Mouse (Mus musculus): Measurements from ENCODE around the gene Ppy.

Ppy gene

GRCm38 (mm10) chr11:102101219-102101618 lies at the start of gene Ppy:
TSS of gene Ppy (minus strand) at chr11:102101319.
- ChIA-PET CTCF (interaction anchor here in 3 of 4 experiments (1.0 to 2.3 kb wide), 8 partner anchors 10 to 147 kb away, joined by 3 to 13 read pairs (median 4); partner anchors contain the start of genes BC030867 (in 1 of the 3) and Tmem101 (in 1 of the 3)), POLR2A (interaction anchor here in 3 of 4 experiments (0.5 to 1.8 kb wide), 4 partner anchors 33 to 128 kb away, joined by 3 to 8 read pairs (median 5); partner anchors contain the start of gene Hdac5 (in 1 of the 3))

DNA sequence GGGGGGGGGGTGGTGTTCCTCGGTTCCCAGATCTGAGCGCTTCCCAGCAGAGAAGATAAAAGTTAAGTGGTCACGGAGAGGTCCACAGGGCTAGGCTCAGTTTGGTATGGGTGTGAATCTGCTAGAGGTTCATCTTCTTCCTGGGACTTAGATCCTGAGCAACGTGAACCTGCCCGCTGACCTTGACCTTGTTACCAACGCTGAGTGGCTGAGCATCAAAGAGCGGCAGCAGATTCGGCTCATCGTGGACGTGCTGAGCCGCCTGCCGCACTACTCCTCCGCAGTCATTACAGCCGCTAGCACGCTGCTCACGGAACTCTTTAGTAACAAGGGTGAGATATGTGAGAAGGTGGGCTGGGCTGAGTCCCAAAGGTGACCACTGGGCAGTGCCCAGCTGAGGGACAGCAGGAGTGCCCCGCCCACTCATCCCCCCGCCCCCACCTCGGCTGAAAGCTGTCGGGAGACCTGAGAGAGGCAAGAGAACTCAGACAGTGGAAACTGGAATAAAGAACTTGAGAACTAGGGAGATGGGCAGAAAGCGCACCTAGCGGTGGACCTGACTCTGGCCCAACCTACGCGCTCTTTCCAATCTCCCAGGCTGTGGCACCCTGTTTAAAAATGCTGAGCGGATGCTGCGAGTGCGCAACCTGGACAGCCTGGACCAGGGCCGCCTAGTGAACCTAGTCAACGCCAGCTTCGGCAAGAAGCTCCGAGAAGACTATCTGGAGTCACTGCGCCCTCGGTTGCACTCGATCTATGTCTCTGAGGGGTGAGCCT lies 46.3 kb upstream of the Ppy start:
- POLR2A ChIA-PET: interaction anchor here (0.6 to 1.8 kb wide), 13 partner anchors 9 to 1083 kb away, joined by 3 to 8 read pairs (median 3); partner anchors contain the start of gene Tmem101 (in 2 of the 4)
- CTCF ChIA-PET: interaction anchor here (0.5 to 2.2 kb wide), 23 partner anchors 9 to 819 kb away, joined by 3 to 9 read pairs (median 4); partner anchors contain the start of genes Tmem101 (in 2 of the 4), BC030867 (in 1 of the 4), Dusp3 (in 1 of the 4) and Tmub2 (in 1 of the 4)

DNA sequence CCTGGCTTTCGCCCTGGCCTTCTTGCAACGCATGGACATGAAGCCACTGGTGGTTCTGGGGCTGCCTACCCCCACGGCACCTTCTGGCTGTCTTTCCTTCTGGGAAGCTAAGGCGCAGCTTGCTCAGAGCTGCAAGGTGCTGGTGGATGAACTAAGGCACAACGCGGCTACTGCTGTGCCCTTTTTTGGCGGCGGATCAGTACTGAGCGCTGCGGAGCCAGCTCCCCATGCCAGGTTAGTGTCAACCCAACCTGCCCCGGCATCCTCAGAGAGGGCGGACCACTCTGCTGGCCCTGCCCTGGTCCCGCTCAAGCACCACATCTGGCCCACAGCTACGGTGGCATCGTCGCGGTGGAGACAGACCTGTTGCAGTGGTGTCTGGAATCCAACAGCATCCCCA lies 45.4 kb upstream of the Ppy start:
- CTCF ChIA-PET: interaction anchor here in 3 of 4 experiments (0.5 to 1.3 kb wide), 9 partner anchors 8 to 219 kb away, joined by 3 to 5 read pairs (median 3); partner anchors contain the start of gene Tmem101 (in 2 of the 3)
- POLR2A ChIA-PET: interaction anchor here in 3 of 4 experiments (0.6 to 1.4 kb wide), 10 partner anchors 8 to 164 kb away, joined by 3 to 6 read pairs (median 3); partner anchors contain the start of genes Hdac5 (in 1 of the 3), Tmem101 (in 1 of the 3) and Tmub2 (in 1 of the 3)

DNA sequence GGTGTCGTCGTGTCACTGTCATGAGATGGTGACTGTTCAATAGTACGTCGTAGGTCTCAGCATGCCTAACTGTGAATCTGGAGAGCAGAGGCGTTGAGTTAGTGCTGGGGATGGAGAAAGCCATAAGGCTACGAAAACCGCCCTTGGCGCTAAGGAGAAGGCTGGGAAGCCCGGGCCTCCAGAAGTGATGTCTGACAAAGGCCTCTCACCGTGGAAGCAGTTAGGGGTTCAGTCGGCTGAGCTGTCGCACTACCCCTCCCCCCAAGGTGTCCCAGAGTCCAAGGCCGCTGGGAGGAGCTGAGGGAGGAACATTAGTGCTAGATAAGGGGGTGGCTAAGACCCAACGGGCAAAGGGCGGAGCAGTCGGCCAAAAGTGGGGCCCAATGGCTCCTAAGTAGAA lies 44.9 kb upstream of the Ppy start:
- POLR2A ChIA-PET: interaction anchor here in 2 of 4 experiments (0.6 to 1.4 kb wide), 9 partner anchors 9 to 165 kb away, joined by 3 to 6 read pairs (median 3); partner anchors contain the start of genes Hdac5 (in 1 of the 2), Tmem101 (in 1 of the 2) and Tmub2 (in 1 of the 2)
- CTCF ChIA-PET: interaction anchor here in 3 of 4 experiments (1.0 to 1.3 kb wide), 6 partner anchors 8 to 101 kb away, joined by 3 to 5 read pairs (median 3); partner anchors contain the start of gene Tmem101 (in 2 of the 3)

DNA sequence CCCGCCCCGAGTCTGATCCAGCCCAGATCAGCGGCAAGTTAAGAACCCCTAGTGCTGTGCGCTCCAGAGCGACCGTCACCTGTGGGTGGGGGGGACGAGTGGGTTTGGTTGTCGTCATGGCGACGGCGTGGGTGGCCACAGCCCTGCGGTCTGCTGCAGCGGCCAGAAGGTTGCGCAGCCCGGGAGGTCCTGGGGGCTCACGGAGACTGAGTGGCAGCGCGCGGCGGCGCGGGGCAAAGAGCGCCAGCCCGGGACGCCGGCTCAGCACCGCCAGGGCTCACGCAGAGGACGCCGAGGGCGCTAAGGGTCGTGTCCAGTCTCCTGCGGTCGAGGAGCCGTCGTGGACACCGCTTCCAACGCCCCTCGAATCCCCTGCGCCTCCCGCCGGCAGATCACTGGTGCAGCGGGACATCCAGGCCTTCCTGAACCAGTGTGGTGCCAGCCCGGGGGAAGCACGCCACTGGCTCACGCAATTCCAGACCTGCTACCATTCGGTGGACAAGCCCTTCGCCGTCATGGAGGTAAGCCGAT lies 44.4 kb upstream of the Ppy start, which contains the start of gene Nags:
TSS of gene Nags (plus strand) at position 43 of the 531 bp plus-strand sequence.
- POLR2A ChIA-PET: interaction anchor here in 2 of 4 experiments (0.9 to 1.4 kb wide), 3 partner anchors 9 to 122 kb away, joined by 3 read pairs; no protein-coding TSS in a partner anchor
- CTCF ChIA-PET: interaction anchor here (0.5 to 1.3 kb wide), 6 partner anchors 11 to 139 kb away, joined by 3 to 4 read pairs (median 3); partner anchors contain the start of gene Tmem101 (in 2 of the 4)

DNA sequence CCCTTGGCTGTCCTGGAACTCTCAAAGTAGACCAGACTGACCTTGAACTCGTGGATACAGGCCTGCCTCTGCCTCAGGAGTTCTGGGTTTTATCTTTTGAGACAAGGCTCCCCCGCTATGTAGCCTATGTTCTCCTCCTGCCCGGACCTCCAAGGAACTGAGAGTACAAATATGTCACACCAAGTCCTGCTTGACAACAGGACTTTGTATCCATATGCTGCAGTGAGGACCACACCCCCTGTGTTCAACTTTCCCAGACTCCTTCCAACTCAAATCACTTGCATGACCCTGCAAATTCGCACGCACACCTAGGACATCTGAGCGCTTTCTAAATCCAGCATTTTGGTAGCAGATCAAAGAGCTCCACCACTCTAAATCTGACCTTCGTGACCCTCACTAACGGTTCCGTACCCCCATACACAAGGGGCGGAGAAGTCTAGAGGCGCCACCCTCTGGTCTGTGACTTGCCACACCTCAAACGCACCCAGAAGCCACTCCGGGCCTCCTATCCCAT lies 43.9 kb upstream of the Ppy start:
- POLR2A ChIA-PET: interaction anchor here in 1 of 4 experiments (1.4 kb wide), 1 partner anchor 123 kb away, joined by 3 read pairs; no protein-coding TSS in a partner anchor
- CTCF ChIA-PET: interaction anchor here in 2 of 4 experiments (0.5 to 0.6 kb wide), 3 partner anchors 46 to 139 kb away, joined by 3 read pairs; no protein-coding TSS in a partner anchor

DNA sequence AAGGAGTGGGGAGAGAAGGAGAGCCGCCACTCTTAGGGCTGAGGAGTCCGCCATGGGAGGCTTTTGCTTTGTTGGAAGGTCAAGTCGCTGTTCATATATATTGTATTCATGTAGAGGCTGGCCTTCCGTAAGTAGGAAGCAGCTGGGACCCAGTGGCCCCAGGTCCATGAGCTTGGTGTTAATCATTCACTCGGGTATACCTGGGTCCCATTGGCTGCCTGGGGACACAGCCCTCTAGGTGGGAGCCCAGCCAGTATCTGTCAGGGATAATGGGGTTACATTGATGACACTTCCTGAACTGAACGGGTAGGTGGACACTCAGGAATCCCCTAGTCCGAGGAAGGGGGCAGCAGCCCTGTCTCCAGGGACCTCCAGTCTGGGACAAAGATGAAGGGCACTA lies 41.2 kb upstream of the Ppy start:
- ChIA-PET POLR2A (interaction anchor here in 3 of 4 experiments (0.6 to 2.0 kb wide), 10 partner anchors 8 to 268 kb away, joined by 3 to 10 read pairs (median 4); partner anchors contain the start of genes BC030867 (in 1 of the 3) and Cfap97d1 (in 1 of the 3)), CTCF (interaction anchor here in 3 of 4 experiments (0.5 to 1.9 kb wide), 13 partner anchors 8 to 499 kb away, joined by 3 to 9 read pairs (median 3); partner anchors contain the start of gene Sost (in 1 of the 3))

DNA sequence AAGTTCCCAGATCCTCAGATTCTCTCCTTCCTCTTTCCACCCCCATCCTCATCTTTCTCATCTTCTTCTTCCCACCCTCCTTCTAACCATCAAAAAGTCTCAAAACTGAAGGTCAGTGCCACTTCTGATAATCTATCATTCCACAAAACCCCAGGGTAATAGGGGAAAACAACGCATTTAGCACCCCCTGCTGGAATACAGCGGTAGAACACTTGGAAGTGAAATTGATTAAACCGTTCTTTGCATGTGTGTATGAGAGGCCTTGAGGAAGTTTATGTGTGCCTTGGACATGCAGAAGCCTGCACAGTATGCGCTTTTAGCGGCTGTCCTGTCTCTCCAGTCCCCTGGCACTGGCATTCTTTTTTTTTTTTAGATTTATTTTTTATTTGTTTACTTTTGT lies 39.4 kb upstream of the Ppy start:
- ChIA-PET POLR2A (interaction anchor here in 1 of 4 experiments (0.8 to 1.1 kb wide), 3 partner anchors 15 to 23 kb away, joined by 3 to 5 read pairs (median 3); partner anchors contain the start of gene Tmem101), CTCF (interaction anchor here (0.7 to 1.4 kb wide), 6 partner anchors 14 to 166 kb away, joined by 3 to 5 read pairs (median 3); partner anchors contain the start of gene Tmem101 (in 1 of the 4))

- CTCF ChIA-PET: interaction anchor here (0.5 to 2.5 kb wide), 52 partner anchors 8 to 475 kb away, joined by 3 to 13 read pairs (median 4); partner anchors contain the start of genes BC030867 (in 1 of the 4), Cfap97d1 (in 1 of the 4), Fam171a2 (in 1 of the 4) and Ppy (in 1 of the 4)
- POLR2A ChIA-PET: interaction anchor here in 2 of 4 experiments (0.6 to 2.2 kb wide), 9 partner anchors 10 to 328 kb away, joined by 3 to 8 read pairs (median 4); partner anchors contain the start of genes Asb16 (in 1 of the 2), BC030867 (in 1 of the 2), Hdac5 (in 1 of the 2) and Ppy (in 1 of the 2)
These were observed 37.3 kb upstream of the Ppy start for GRCm38 (mm10) chr11:102138447-102138740.

DNA sequence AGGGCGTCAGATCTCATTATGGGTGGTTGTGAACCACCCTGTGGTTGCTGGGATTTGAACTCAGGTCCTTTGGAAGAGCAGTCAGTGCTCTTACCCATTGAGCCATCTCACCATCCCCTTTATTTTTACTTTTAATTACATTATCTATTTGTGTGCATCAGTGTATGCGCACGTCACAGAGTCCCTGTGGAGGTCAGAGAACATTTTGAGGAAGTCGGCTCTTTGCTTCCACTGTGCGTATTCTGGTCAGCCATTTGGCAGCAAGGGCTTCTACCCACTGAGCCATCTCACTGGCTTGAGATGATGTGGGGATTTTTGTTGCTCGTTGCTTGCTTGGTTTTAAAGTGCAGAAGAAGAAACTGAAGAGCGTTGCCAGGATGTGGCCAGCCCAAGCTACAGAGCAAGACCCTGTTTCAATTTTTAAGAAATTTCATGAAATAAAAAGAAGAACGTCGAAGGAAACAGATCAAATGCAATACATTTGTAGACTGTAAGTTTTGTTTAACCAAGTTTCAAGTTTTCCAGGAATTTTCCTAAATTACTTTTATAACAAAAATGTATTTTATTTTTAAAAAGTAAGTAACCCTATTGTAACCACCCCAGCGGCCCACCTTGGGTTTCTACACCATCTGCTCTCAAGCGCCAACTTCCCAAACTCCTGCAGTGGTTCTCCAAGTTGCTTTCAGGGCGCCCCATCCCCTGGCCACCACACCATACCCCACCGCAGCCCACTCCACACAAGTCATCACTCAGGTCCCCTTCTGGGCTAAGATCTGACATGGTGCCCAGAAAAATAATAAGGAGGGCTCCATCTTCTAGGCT lies 36.7 kb upstream of the Ppy start:
- POLR2A ChIA-PET: interaction anchor here in 2 of 4 experiments (0.6 to 2.2 kb wide), 10 partner anchors 11 to 329 kb away, joined by 3 to 8 read pairs (median 4); partner anchors contain the start of genes Asb16 (in 1 of the 2), BC030867 (in 1 of the 2), Dusp3 (in 1 of the 2) and Hdac5 (in 1 of the 2)
- CTCF ChIA-PET: interaction anchor here (0.6 to 2.5 kb wide), 51 partner anchors 9 to 555 kb away, joined by 3 to 13 read pairs (median 3); partner anchors contain the start of genes BC030867 (in 2 of the 4), Cfap97d1 (in 1 of the 4), Fam171a2 (in 1 of the 4) and Ppy (in 1 of the 4)

DNA sequence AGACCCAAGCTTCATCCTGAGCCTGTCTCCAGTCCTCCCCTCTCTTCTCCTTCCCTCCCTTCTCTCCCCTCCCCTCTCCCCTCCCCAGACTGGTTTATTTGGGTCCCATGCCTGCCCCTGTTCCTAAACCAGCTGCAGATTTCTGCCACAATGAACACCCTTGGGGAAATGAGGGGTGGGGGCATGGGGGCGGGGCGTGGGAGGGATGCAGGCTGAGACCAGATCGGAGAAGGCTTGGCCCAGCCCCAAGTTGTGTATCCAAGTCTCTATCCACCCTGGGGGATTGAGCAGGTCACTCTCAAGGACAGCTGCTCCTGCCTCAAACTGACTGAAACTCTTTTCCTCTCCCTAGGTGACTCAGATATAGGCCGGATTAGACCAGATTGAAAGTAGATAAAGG lies 33.4 kb upstream of the Ppy start:
- ChIA-PET CTCF (interaction anchor here (0.5 to 1.9 kb wide), 49 partner anchors 8 to 1852 kb away, joined by 3 to 13 read pairs (median 4); partner anchors contain the start of genes BC030867 (in 2 of the 4), Tmem101 (in 2 of the 4), Ppy (in 1 of the 4) and Pyy (in 1 of the 4)), POLR2A (interaction anchor here (0.6 to 2.5 kb wide), 54 partner anchors 8 to 693 kb away, joined by 3 to 26 read pairs (median 4); partner anchors contain the start of genes Slc25a39 (in 3 of the 4), Pyy (in 2 of the 4), BC030867 (in 1 of the 4) and Cd300lg (in 1 of the 4))

DNA sequence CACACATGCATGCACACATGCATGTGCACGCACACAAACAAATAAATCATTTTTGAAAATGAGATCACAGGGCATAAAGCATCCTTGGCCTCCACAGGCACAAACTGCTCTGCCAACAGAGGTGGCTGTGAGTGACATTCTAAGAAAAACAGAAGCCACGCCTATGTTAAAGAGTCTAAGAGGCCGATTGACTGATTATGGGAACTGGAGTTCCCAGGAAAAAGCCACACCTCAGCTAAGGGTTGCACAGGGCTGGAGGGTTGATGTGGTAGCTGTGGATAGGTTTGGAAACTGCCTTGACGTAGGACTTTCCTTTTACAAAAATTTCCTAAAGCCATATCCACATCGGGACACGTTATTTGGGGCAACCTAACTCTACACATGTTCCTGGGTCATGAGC lies 16.3 kb upstream of the Ppy start:
- CTCF ChIA-PET: interaction anchor here in 2 of 4 experiments (0.5 to 1.6 kb wide), 7 partner anchors 12 to 152 kb away, joined by 3 to 5 read pairs (median 3); no protein-coding TSS in a partner anchor
- POLR2A ChIA-PET: interaction anchor here in 3 of 4 experiments (0.6 to 1.4 kb wide), 6 partner anchors 10 to 23 kb away, joined by 3 to 5 read pairs (median 3); no protein-coding TSS in a partner anchor

DNA sequence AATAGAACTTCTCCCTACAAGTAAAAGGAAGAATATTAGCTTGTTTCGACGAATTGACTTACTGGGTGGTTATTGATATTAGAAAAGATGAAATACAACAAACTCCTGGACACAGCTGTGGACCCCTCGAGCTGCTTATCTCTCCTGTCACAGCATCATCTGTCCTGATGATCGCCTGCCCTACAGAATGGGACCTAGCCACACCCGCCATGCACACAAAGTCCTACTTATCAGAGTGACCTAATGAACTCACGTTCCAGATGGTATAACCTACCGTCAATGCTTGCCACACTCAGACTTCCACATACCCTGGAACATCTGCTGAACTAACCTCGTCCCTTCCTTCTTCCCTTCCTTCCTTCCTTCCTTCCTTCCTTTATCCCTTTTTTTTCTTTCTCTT lies 15.1 kb upstream of the Ppy start:
- CTCF ChIA-PET: interaction anchor here in 2 of 4 experiments (0.6 to 0.7 kb wide), 2 partner anchors 49 to 55 kb away, joined by 3 to 5 read pairs; no protein-coding TSS in a partner anchor
- POLR2A ChIA-PET: interaction anchor here in 2 of 4 experiments (0.7 to 1.0 kb wide), 4 partner anchors 9 to 158 kb away, joined by 3 to 5 read pairs (median 4); partner anchors contain the start of gene Pyy (in 1 of the 2)

GRCm38 (mm10) chr11:102111576-102111975 lies 10.5 kb upstream of the Ppy start:
- CTCF ChIA-PET: interaction anchor here in 1 of 4 experiments (1.6 kb wide), 1 partner anchor 27 kb away, joined by 3 read pairs; no protein-coding TSS in a partner anchor
- POLR2A ChIA-PET: interaction anchor here in 1 of 4 experiments (0.6 to 0.7 kb wide), 2 partner anchors 32 to 299 kb away, joined by 3 to 4 read pairs; no protein-coding TSS in a partner anchor

DNA sequence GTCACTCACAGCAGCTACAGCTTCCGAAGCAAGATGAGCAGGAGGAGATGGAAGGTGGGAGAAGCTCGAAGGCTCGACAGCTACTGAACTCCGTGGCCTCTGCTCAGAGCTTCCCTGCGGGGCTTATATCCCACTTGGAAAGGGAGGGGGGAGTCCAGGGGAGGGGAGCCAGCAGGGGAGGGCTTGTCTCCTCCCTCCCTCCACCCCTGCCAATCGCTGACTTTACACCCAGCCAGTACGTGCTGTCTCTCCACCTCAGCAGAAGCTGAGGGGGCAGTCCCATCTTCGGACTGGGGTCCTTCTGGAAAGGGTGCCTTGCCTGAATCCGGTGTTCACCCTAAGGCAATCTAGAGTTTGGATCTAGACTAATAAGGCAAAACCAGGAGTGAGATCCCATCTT lies 6.6 kb upstream of the Ppy start, which contains the start of gene Pyy:
TSS of gene Pyy (minus strand) at position 101 of the 400 bp plus-strand sequence.
- CTCF ChIA-PET: interaction anchor here (0.5 to 1.8 kb wide), 14 partner anchors 8 to 351 kb away, joined by 3 to 10 read pairs (median 4); partner anchors contain the start of genes BC030867 (in 1 of the 4) and Mpp2 (in 1 of the 4)
- POLR2A ChIA-PET: interaction anchor here in 3 of 4 experiments (0.6 to 2.9 kb wide), 15 partner anchors 8 to 209 kb away, joined by 3 to 26 read pairs (median 3); partner anchors contain the start of gene Tmem101 (in 2 of the 3)

Measured in embryonic stem cell, embryonic (primary cell).